Mouse (Mus musculus): ENCODE results near the gene Sbk2. TPM values are rescaled to one million over a fixed set of nuclear protein-coding genes. Genes with fewer than 3 reads are reported as not detected.

The Sbk2 gene
- polyA plus RNA-seq, 1 experiment: not detected

GRCm38 (mm10) chr7:4971068-4971467 is 6.9 kb upstream of the Sbk2 start, which contains the start of gene Sbk3:
Gene Sbk3, minus strand, starts transcription at chr7:4971168.
- no peak for TF ChIP-seq GATA1 (IDR thresholded peaks at IDR 0.05; ENCODE audit: low read length)

- TF ChIP-seq GATA1 (IDR thresholded peaks at IDR 0.05; ENCODE audit: low read length): no peak
Observed at GRCm38 (mm10) chr7:4964988-4965387, 782 bp upstream of the Sbk2 start.

- no peak for TF ChIP-seq GATA1 (IDR thresholded peaks at IDR 0.05; ENCODE audit: low read length)
Observed at GRCm38 (mm10) chr7:4963527-4963926, 679 bp downstream of the Sbk2 start.

- TF ChIP-seq GATA1 (IDR thresholded peaks at IDR 0.05; ENCODE audit: low read length): no peak
Observed at GRCm38 (mm10) chr7:4957361-4957760, 6.8 kb downstream of the Sbk2 start.

- no peak for TF ChIP-seq GATA1 (IDR thresholded peaks at IDR 0.05; ENCODE audit: low read length)
Observed at GRCm38 (mm10) chr7:4953815-4954445, 10.3 kb downstream of the Sbk2 start.

- no peak for TF ChIP-seq GATA1 (IDR thresholded peaks at IDR 0.05; ENCODE audit: low read length)
Observed at GRCm38 (mm10) chr7:4950561-4951342, 13.5 kb downstream of the Sbk2 start.

GRCm38 (mm10) chr7:4948386-4948785 is 15.8 kb downstream of the Sbk2 start:
- no peak for TF ChIP-seq GATA1 (IDR thresholded peaks at IDR 0.05; ENCODE audit: low read length)

- TF ChIP-seq GATA1 (IDR thresholded peaks at IDR 0.05; ENCODE audit: low read length): no peak
Observed at GRCm38 (mm10) chr7:4947855-4948254, 16.4 kb downstream of the Sbk2 start.

- TF ChIP-seq GATA1 (IDR thresholded peaks at IDR 0.05; ENCODE audit: low read length): no peak
Observed at GRCm38 (mm10) chr7:4943223-4943815, 20.9 kb downstream of the Sbk2 start.

- no peak for TF ChIP-seq GATA1 (IDR thresholded peaks at IDR 0.05; ENCODE audit: low read length)
Observed at GRCm38 (mm10) chr7:4942673-4943072, 21.5 kb downstream of the Sbk2 start.

GRCm38 (mm10) chr7:4940068-4940479 is 24.1 kb downstream of the Sbk2 start:
- no peak for TF ChIP-seq GATA1 (IDR thresholded peaks at IDR 0.05; ENCODE audit: low read length)

- TF ChIP-seq GATA1 (IDR thresholded peaks at IDR 0.05; ENCODE audit: low read length): no peak
Observed at GRCm38 (mm10) chr7:4938456-4938855, 25.8 kb downstream of the Sbk2 start.

GRCm38 (mm10) chr7:4937392-4937791 is 26.8 kb downstream of the Sbk2 start:
- no peak for TF ChIP-seq GATA1 (IDR thresholded peaks at IDR 0.05; ENCODE audit: low read length)

- TF ChIP-seq GATA1 (IDR thresholded peaks at IDR 0.05; ENCODE audit: low read length): no peak
Observed at GRCm38 (mm10) chr7:4936832-4937231, 27.4 kb downstream of the Sbk2 start.

- TF ChIP-seq GATA1 (IDR thresholded peaks at IDR 0.05; ENCODE audit: low read length): no peak
Observed at GRCm38 (mm10) chr7:4934160-4934914, 29.9 kb downstream of the Sbk2 start.

- no peak for TF ChIP-seq GATA1 (IDR thresholded peaks at IDR 0.05; ENCODE audit: low read length)
Observed at GRCm38 (mm10) chr7:4933103-4933502, 31.1 kb downstream of the Sbk2 start.
